Mouse (Mus musculus): ENCODE measurements around the gene Krtap4-7.
"Not testable (repeated sequence)": the region's sequence is repeated elsewhere in the genome, so short reads cannot be mapped to it uniquely, and the experiment has no call there.

Gene Krtap4-7

GRCm38 (mm10) chr11:99597742-99598141 lies 46.1 kb downstream of the Krtap4-7 start, which contains the start of gene Krtap9-3:
Gene Krtap9-3, minus strand, starts transcription at chr11:99598105.
- not testable (repeated sequence) for DNase-seq (ENCODE audit: low spot score in 2 of 2)
